Mouse (Mus musculus): ENCODE results near the gene Tns4.

Tns4 gene

DNA sequence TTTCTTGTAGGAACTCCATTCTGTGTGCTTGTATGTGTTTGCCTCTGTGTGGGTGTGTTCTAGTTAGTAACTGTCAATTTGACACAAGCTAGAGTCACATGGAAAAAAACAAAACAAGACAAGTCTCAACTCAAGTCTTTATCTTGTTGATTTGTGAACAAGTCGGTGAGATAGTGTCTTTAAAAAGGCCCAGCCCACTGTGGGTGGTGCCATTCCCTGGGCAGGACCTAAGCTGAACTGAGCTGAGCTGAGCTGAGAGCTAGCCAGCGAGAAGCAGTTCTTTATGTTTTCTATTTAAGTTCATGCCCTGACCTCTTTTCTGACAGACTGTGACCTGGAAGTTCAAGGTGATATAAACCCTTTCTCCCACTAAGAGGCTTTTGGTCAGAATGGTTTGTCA, 2.6 kb upstream of the Tns4 start:
- no peak for DNase-seq (ENCODE audit: low spot score)

DNA sequence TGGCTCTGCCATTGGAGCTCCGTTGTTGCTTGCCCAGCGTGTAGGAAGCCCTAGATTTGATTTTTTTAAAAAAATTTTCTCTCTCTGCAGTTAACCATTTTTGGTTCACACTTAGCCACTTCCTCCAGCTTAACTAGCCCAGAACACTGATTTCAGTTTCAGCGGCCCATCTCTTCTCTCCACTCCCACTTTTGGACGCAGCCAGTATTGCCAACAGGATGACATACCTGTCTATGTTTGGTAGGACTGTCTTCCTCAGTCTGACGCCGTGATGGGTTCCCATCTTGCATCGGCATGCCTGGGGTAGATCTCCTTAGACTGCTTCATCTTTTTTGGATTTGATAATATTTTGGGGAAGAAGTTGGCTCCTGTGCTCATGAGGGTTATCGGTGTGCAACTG, 1.3 kb upstream of the Tns4 start:
- DNase-seq (ENCODE audit: low spot score) = peak; percentile 17

DNA sequence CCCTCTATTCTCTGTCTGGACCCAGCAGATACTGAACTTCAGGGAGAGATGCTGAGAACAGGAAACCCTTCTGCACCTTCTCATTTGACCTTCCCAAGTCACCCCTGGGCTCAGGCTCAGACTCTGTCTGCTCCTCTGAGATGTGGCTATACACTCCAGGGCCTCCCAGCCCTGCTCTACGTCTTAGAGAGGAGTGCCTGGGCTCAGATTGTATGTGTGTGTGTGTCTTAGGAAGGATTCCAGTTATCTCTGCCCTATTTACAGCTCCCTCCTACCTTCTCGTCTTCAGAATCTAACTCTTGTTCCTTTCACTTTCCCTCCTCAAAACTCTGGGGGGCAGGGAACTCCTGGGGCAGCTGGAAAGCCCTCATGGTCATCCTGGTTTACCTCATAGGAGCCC, 620 bp downstream of the Tns4 start:
- no peak for DNase-seq (ENCODE audit: low spot score)

DNA sequence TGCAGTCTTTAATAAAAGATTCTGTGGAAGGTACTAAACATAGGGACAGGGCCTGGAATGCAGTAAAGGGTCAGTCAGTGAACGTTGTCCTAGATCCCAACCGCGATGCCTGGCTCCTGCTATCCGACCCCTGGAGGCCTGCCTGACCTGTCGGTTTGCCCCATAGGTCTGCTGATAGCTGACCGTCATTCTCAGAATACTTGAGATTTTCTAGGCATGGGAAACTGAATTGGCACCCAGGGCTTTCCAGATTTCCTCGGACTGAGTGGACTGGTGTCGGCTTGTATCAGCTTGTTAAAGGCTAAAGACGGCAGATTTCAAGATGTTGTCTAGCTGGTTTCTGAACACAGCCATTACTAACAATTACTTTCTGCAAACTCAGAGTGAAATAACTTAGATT, 4.7 kb downstream of the Tns4 start:
- no peak for DNase-seq (ENCODE audit: low spot score)

DNA sequence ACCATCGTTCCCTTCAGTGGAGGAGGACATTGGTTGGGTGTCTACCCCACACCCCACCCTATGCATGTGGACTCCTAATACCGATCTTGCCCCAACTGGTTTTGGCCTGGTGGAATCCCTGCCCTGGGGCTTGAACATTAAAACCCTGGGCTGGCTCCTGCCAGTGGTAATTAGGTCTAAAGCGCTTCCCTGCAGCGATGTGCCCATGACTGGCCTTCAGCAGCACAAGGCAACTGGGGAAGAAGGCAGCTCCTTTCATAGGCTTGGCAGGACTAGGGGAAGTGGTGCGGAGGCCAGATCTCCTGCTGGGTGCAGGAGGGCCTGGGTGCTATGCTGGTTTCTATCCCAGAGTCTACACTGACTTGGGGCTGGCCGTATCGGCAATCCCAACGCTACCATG, 5.6 kb downstream of the Tns4 start:
- DNase-seq (ENCODE audit: low spot score) = no peak

DNA sequence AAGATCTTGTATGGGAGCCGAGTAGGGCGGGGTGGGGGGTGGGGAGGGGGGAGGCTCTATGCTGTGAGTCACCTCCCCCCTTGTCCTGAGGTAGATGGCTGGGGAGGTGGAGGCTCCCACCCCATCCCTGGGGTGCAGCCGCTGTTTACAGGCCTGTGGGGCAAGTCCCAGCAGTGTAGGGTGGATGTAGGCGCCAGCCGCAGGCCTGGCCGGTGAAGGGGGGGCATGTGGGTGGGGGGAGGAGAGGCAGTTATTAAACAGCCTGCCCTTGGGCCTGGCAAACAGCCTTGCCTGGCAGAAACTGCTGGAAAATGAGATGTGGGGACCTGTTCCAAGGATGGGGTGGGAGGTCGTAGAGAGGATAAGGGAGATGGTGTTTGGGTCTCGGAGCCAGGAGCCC, 7.0 kb downstream of the Tns4 start:
- DNase-seq (ENCODE audit: low spot score) = no peak

DNA sequence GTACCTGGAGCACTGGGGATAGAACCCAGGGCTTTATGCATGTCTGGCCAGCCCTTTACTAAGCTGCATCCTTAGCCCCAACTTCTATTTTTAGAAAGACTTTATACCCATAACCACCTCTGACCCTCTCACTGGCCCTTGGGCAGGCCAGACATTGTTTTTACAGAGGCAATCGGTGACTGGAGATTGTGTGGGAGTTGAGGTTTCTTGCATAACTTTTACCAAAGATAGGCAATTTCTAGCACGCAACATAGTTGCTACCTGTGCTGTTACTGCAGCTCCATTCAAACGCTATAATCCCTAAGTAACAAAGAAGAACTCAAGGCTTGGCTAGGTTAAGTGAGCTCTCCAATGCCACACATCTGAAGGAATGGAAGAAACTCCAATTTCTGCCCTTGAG, 7.5 kb downstream of the Tns4 start:
- no peak for DNase-seq (ENCODE audit: low spot score)

DNA sequence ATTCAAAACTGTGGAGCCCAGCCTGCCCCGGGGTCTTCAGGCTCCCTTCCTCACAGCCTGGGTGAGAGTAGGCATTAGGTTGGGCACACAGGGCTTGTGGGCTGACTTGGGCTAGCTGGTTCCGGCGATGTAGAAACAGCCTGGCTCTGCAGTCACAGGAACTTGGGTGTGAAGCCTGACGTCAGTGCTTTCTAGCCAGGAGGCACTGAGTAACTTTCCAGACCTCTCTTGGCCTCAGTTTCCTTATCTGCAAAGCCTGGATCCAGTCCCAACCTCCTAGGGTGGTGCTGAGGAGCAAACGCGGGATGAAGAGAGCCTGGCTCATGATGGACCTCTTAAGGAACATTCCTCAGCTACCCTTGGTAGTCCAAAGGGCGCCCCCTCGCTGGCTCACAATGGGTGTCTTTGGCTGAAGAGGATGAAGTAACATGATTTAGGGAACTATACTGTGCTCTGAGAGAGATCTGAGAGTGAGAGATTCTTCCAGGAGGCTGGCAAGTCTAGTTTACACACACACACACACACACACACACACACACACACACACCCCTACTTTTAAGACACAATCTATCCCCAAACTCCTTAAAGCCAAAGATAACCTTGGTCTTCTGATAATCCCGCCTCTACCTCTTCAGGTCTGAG, 8.1 kb downstream of the Tns4 start:
- no peak for DNase-seq (ENCODE audit: low spot score)

DNA sequence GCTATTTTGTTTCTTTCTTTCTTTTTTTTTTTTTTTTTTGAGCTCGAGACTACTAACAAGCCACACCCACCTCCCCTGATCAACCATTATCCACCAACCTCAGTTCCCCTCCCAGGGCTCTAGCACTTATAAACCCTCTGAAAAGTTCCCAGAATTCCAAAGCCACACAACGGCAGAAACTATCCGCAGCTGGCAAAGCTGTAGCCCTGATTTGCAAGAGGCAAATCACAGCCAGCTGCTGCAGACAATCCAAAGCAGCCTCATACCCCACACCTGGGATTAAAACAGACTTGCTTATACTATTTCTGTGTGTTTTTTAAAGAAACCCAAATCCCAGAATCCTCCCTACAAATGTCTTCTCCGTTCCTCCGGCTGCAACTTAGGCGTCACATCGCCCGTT, 11.2 kb downstream of the Tns4 start:
- no peak for DNase-seq (ENCODE audit: low spot score)

DNA sequence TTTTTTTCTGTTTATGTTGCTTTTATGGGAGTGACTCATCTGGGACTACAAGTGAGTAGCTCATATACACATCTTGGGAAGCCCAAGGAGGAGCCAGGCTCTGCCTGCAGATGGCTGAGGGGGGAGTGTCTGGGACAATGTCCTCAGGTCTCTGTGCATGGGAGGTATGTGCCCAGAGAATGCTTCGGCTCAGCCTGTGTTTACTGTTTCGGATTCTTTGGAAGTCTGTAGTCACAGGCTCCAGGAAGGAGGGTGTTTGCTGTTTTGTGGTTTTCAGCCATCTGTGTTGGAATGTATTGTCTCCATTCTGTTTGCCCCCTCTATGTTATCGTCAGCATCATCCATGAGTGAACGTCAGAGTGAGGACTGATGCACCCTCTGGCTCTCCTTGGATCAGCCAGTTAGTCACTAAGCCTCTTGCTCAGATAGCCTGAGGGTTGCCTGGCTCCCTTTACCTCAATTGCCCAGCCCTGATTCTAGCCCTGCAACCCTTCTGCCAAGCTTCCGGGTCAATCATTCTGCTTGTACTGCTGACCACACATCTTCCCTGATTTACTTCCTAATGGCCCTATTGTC, 12.3 kb downstream of the Tns4 start:
- DNase-seq (ENCODE audit: low spot score) = no peak

DNA sequence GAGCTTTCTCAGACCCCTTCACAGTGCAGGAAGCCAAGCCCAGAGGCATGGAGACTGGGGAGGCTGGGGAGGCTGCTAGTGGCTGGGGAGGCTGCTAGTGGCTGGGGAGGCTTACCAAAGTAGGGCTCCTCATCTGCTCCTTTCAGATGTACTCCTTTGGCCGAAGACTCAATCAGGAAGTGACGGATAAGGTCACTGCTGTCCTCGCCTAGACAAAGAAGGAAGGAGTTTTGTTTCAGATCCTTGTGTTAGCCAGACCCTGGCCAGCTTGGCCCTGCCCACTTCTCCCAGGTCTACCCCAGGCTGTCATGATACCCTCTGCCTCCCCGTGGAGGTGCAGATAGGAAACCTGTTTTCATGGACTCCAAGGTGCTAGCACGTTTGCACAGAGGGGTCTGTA, 15.3 kb downstream of the Tns4 start:
- DNase-seq (ENCODE audit: low spot score) = no peak

DNA sequence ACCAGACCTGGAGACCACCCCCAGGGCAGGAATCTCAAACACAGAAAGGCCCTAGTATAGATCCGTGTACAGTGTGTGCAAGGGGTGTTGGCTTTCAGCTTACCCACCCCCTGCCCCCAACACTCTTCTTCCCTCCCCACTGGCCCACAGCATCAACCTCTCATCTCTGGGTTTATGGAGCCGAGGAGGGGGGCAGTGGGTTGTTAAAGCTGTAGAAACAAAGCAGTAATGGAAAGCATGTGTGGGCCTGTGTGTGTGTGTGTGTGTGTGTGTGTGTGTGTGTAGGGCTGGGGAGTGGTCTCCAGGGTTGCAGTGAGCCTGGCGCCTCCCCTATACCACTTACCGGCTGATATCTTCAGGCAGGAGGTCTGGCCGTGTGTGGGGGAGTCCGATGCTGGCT, 17.2 kb downstream of the Tns4 start:
- no peak for DNase-seq (ENCODE audit: low spot score)

DNA sequence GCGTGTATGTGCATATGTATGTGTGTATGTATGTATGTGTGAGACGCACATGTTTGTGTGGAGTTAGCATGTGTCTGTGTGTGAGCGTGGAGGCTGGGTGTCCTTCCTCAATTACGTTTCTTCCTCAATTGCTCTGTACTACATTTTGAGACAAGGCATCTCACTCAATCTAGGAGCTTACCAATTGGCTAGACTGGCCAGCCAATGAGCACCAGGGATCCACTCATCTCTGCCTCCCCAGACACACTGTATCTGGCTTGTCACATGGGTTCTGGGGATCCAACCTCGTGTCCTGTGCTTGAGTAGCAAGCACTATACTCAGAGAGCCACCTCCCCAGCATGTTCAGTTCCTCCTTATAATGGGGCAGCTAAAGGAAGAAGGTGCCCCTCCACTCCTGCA, 20.7 kb downstream of the Tns4 start:
- no peak for DNase-seq (ENCODE audit: low spot score)

DNA sequence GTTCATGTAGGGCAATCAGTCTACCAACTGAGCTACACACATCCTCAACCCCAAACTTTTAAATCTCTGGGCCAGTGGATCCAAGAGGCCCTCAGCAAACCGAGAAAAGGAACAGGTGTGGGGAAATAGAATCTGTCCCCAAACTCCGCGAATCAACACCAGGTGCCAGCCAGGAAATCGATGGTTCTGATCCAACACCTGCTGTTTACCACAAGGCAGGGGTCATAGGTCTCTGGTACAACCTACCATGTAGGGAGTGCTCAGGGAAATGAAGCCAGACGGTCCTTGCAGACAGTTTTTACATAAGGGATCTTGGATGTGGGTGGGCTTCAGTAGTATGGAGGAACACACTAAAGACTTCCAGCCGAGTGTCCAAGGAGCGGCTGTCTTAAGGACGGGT, 21.5 kb downstream of the Tns4 start:
- DNase-seq (ENCODE audit: low spot score) = no peak

DNA sequence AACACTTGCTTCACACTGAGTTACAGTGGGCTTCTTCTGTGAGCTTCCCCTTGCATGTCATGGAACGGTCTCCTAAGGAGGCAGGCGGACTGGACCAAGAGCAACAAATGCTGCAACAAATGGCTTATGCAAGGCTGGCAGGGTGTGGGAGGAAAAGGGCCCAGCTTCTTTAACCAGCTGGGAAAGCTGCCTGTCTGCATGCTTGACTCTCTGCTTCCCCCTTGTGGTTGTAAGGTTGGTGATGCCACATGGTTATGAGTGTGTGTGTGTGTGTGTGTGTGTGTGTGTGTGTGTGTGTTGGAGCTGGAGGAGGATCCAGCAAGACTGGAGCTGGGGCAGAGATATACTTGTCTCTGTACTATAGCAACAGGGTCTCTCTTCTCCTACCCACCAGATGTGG, 23.1 kb downstream of the Tns4 start:
- peak; percentile 90 for DNase-seq (ENCODE audit: low spot score)

DNA sequence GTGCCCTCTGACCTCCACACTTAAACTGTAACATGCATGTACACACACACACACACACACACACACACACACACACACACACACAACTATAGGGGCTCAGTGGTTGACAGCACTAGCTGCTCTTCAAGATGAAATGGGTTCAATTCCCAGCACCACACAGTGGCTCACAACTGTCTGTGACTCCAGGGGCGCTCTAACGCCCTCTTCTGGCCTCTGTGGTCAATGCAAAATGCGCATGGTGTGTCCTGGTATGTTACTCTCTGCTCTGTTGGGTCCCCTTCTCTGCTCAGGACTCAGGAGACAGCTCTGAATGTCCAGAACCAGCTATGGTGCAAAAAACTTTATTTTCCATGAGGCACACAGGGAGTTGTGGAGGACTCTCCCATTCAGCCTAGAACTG, 23.8 kb downstream of the Tns4 start:
- no peak for DNase-seq (ENCODE audit: low spot score)

DNA sequence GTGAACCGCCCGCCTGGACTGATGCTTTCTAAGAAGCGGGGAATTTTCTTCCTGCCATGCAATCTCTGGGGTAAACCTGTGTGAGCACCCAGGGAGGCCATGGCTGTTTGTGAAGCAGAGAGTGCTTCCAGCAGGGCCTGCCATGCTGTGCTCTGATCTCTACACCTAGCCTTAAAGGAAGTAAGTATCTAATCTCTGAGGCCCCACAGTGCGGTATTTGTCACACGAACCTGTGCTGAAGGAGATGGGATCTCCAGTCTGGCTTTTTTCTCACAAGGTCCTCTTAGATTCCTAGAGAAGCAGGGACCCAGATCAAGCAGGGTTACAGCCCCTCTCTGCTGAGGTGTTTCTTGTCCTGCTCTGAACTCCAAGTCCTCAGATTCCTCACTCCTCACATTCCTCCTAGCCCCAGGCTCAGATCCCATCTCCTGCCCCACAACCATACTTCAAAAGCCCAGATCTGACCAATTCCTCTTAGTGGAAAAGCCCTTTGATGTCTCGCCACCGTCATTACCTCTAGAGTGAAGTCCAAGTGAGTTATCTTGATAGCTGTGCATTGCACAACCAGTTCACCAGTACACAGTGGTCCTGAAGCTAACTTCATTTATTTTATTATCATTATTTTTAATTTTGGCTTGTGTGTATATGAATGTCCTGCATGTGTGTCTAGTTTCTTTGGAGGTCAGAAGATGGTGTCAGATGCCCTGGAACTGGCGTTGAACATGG, 25.5 kb downstream of the Tns4 start:
- DNase-seq (ENCODE audit: low spot score) = no peak

DNA sequence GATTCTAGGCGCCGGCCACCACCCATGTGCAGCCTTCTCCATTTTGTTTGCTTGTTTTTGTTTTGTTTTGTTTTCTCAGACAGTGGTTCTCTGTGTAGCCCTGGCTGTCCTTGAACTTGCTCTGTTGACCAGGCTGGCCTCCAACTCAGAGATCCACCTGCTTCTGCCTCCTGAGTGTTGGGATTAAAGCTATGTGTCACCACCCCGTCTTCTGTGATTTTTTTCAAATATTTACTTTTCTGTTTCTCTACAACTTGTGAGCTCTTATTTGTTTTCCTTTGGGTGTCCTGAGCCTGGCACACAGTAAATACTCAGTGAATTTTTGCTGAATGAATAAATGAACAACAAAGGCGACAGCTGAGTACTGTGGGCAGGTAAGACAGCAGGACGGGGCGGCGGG, 26.4 kb downstream of the Tns4 start:
- DNase-seq (ENCODE audit: low spot score) = no peak

DNA sequence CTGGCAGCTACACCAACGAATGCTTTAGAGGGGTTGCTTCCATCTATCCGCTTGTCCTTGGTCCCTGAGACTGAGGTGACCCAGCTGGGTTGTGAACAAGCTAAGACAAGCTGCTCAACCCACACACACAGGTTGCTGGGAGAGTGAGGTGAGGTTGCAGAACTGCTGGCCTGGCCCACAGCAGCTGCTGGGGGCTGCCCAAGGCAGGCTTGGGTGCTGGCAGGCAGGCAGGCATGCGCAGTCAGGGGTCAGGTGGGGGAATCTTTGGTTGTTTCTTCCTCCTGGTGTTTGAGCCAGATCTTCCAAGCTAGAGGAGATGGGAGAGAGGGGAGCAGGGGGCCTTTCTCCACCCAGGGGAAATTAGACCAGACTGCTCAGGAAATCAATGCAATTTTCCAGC, 28.7 kb downstream of the Tns4 start:
- DNase-seq (ENCODE audit: low spot score) = no peak

DNA sequence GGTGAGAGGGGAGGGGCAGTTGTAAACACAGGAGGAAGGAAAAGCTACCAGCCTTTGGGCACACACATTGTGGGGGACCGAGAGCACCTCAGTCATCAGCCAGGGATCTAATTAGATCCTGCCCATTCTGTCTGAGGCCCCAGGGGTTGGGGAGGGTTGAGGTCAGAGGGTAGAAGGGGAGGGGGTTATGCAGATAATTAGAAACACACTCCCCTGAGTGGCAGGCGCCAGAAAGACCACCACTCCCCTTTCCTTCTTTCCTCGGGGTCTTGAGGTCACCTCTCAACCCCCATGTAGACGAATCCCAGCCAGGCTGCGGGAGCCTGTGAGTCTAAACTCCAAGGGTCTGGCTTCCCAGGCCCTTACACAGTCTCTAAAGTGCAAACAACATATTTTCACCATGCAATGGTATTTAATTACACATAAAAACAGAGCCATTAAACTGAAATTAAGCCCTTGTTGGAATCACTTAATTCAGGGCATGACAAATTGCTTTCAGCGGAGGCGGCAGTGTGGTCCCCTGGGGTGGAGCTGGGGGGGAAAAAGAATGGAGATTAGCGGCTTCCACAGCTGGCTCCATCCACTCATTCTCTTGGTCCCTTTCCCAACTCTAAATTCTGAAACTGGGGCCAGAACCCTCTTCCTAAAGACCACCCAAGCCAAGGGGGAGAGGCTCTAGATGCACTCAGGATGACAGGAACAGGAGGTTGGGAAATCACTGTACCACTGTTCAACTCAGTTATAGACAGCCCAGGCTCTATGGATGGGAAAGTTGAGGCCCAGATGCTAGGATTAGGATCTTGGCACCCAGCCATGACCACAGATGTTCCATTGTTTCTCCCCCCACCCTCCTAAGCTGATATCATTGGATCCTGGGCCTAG, 33.3 kb downstream of the Tns4 start:
- DNase-seq (ENCODE audit: low spot score) = no peak

DNA sequence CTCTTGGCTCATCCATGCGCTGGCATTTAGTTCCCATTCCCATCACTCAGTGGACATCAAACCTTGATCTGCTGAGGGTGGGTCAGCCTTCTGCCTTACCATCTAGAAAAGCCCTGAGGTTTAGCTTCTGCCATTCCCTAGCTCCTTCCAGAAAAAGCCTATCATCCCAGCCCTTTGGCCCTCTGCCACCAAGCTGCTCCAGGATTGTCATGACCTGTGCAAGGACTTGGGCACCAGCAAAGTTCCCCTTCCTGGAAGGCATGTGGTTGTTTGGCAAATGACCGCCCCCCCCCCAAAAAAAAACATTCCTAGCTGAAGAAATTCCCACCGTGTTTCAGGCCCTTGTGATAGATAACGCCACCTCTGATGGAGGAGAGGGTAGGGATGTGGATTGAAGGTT, 34.0 kb downstream of the Tns4 start:
- DNase-seq (ENCODE audit: low spot score) = no peak

DNA sequence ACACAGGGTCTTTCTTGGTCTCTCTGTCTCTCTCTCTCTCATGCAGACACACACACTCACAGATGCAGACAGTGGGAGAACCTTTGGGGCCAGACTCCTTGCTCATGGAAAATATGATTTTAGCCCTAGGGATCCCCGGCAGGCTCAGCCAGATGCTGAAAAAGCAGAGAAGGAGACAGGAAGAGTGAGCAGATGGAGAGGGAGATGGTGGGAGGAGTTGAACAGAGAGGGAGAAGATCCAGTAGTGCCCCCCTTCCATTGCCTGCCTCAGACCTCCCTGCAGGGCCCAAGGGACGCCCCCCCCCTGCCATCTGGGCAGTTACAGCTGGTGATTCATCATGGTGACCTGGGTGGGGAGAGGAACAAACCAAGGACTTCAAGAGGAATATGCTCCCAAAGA, 41.5 kb downstream of the Tns4 start:
- DNase-seq (ENCODE audit: low spot score) = no peak

DNA sequence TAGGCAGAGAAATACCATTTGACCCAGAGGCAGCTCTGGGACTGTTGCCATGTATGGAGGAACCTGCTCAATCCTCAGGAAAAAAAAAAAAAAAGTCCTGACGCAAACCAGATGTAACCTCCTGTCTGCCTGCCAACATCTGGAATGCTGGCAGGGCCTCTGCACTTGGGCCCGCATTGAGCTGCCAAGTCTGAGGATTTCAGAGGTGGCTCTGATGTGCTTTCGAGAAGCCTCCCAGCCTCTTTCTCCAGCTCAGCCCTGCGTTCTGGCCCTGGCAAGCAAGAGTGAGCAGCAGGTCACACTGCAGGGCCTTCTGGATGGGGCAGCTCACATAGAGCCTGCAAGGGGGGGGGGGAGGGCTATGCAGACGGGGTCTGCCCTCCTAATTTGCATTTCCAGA, 42.0 kb downstream of the Tns4 start:
- DNase-seq (ENCODE audit: low spot score) = no peak
